Mouse (Mus musculus) olfactory bulb, adult 2 months (tissue): ENCODE measurements around the gene Mrps23.

Experiments used
- CTCF ChIP-seq: fragments of 200-500 bp; IDR thresholded peaks from 2 replicates; pipeline ENCODE4 v1.5.1; 2012; ENCODE audit warnings: low read depth, mild to moderate bottlenecking, low read length, moderate library complexity; ENCODE audit not compliant: insufficient read depth
- POLR2A ChIP-seq: fragments of 200-500 bp; IDR thresholded peaks from 2 replicates; pipeline ENCODE4 v1.6.1; 2012; ENCODE audit warnings: mild to moderate bottlenecking, low read depth, low read length, moderate library complexity; ENCODE audit not compliant: insufficient read depth

DNA sequence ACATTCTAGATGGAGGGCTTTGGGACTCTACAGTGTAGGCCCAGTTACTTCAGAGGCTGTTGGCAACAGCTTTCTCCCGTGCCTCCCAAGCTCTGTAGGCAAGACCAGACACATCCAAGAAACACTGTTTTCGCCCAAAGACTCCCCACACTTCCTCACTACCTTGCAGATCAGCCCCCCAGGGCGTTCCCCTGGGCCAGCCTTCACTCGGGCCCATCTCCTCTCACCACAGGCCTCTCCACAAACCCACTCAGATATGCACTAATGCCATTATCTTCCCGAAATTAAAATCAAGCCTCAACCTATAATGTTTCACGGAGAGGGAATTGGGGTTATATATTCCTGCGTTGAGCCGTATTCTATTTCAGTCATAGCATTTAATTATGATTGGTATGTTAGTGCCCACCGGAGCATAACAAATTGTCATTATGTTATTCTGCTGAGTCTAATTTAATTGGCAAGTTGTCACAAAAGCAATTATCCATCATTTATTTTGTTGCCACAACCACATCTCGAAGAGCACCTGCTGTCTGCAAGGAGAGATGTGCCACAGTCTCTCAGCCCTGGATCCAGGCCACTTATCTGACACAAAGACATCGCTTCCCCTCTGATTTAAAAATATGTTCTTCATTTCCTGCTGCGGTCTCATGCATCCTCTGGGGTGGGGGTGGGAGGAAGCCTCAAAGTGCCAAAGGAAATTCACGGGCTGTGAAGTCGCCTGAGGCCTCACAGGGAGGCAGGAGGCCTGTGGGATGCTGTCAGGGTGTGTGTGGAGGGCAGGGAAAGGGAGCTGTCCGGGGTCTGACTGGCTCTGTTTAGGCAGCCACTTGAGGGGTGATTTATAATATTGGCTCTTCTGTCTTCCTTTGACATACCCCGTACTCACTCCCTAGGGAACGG, 29.6 kb downstream of the Mrps23 start:
- TF ChIP-seq CTCF, result no peak
- no peak for TF ChIP-seq POLR2A
